Mouse (Mus musculus): ENCODE data around the gene Sptssb.

DNA sequence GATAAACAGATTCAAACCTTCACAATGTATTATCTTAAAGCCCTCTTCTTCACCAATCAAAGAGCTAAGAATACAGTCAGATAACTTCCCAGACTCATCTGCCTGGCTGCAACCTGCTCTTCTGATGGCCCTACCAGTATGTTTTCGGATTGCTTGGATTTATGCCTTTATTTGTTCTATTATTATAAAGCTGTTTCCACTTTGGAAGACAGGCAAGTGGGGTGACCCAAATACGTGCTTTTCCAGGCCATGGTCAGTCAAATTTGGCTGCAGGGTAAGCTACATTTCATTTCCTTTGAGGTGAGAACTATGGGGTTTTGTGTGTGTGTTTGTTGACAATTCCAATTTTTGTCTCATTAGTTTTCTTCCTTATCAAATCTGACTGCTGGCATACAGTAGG, 43.2 kb downstream of the Sptssb start:
- no peak for TF ChIP-seq CTCF (IDR thresholded peaks at IDR 0.05; ENCODE audit: control insufficient read depth, insufficient read depth, insufficient read length)
- TF ChIP-seq MYOG (IDR thresholded peaks at IDR 0.05; ENCODE audit: control insufficient read depth, extremely low read depth, insufficient read length): no peak
- no peak for TF ChIP-seq CEBPB (IDR thresholded peaks at IDR 0.05; ENCODE audit: low read depth)
- no peak for TF ChIP-seq MAX (IDR thresholded peaks at IDR 0.05)
- no peak for TF ChIP-seq FOSL1 (IDR thresholded peaks at IDR 0.05; ENCODE audit: insufficient read depth, low read length, poor library complexity, severe bottlenecking)
- no peak for TF ChIP-seq USF1 (IDR thresholded peaks at IDR 0.05; ENCODE audit: low read depth)
